Mouse (Mus musculus): ENCODE measurements around the gene Tssk1.

The Tssk1 gene

GRCm38 (mm10) chr16:17911052-17911595, 17.1 kb downstream of the Tssk1 start, which contains the start of gene Ess2:
Gene Ess2, minus strand, starts transcription at chr16:17911348.
- DNase-seq = peak; percentile 90

- DNase-seq = peak; percentile 28
Observed at GRCm38 (mm10) chr16:17914307-17915249, 20.6 kb downstream of the Tssk1 start, which contains the start of gene Gsc2. Gene Gsc2, minus strand, starts transcription at chr16:17915059.

- DNase-seq = no peak
Observed at GRCm38 (mm10) chr16:17920586-17920985, 26.6 kb downstream of the Tssk1 start.

GRCm38 (mm10) chr16:17921325-17922162, 27.5 kb downstream of the Tssk1 start:
- DNase-seq = peak; percentile 93

GRCm38 (mm10) chr16:17922163-17922538, 28.1 kb downstream of the Tssk1 start:
- no peak for DNase-seq

- peak; percentile 57 for DNase-seq
Observed at GRCm38 (mm10) chr16:17927351-17928082, 33.5 kb downstream of the Tssk1 start.

- DNase-seq = peak; percentile 69
Observed at GRCm38 (mm10) chr16:17928087-17928580, 34.1 kb downstream of the Tssk1 start, which contains the start of gene Slc25a1. Gene Slc25a1, minus strand, starts transcription at chr16:17928219.

- DNase-seq = peak; percentile 76
Observed at GRCm38 (mm10) chr16:17928627-17929104, 34.6 kb downstream of the Tssk1 start.

GRCm38 (mm10) chr16:17929211-17929610, 35.2 kb downstream of the Tssk1 start:
- no peak for DNase-seq

GRCm38 (mm10) chr16:17929631-17930030, 35.6 kb downstream of the Tssk1 start:
- DNase-seq = no peak

- no peak for DNase-seq
Observed at GRCm38 (mm10) chr16:17931906-17932460, 38.0 kb downstream of the Tssk1 start.

- DNase-seq = no peak
Observed at GRCm38 (mm10) chr16:17933594-17934444, 39.8 kb downstream of the Tssk1 start.

- no peak for DNase-seq
Observed at GRCm38 (mm10) chr16:17934445-17934910, 40.5 kb downstream of the Tssk1 start.

GRCm38 (mm10) chr16:17936776-17937175, 42.8 kb downstream of the Tssk1 start:
- no peak for DNase-seq

GRCm38 (mm10) chr16:17938187-17938586, 44.2 kb downstream of the Tssk1 start:
- DNase-seq = no peak

GRCm38 (mm10) chr16:17938821-17939220, 44.8 kb downstream of the Tssk1 start:
- DNase-seq = peak; percentile 70

- DNase-seq = no peak
Observed at GRCm38 (mm10) chr16:17939255-17939751, 45.3 kb downstream of the Tssk1 start.

- no peak for DNase-seq
Observed at GRCm38 (mm10) chr16:17943466-17943865, 49.4 kb downstream of the Tssk1 start.

GRCm38 (mm10) chr16:17945081-17945831, 51.2 kb downstream of the Tssk1 start:
- no peak for DNase-seq
